Mouse (Mus musculus) gastrocnemius, adult 18-20 months (tissue): ENCODE results near the gene Vmn1r112. TPM values are rescaled to one million over a fixed set of nuclear protein-coding genes. Genes with fewer than 3 reads are reported as not detected.
"Not testable (repeated sequence)": the region's sequence is repeated elsewhere in the genome, so short reads cannot be mapped to it uniquely, and the experiment has no call there.

Experiments used
- DNase-seq: peaks from one replicate; pipeline ENCODE4 v3.0.0; 2021; ENCODE audit warnings: low spot score
- long read RNA-seq, 2 experiments: library from polyadenylated mRNA; stranded (forward); transcript quantifications; one replicate each; pipeline ENCODE4 v2.0.0; 2021
- total RNA-seq, 2 experiments: library from RNA; stranded (reverse); gene quantifications; 2 replicates each; pipeline ENCODE4 v1.2.3; 2021

The Vmn1r112 gene
- total RNA-seq, result not detected
- long read RNA-seq, experiment 1, result 0 reads
- long read RNA-seq, experiment 2, result 0 reads

DNA sequence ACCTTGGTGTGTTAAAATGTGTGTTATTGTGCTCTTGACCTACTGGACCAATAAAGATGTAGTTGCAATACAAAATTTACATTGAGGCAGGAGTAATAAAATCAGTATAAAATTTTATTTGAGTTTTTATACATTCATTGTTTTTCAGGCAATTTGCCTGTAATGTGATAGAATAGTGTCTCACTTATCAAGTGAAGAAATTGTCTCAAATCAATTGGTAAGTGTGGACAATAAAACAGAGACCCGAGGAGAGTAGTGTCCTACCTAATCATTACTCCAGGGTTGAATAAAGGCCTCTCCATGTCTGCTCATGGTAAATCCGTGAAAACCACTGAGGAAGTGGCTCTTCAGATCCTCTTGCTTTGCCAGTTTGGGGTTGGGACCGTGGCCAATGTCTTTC is at the start of gene Vmn1r112:
Gene Vmn1r112 (plus strand): TSS at position 301 of the 400 bp plus-strand sequence.
- not testable (repeated sequence) for DNase-seq

- not testable (repeated sequence) for DNase-seq
These were observed 40.5 kb upstream of the Vmn1r112 start, which contains the start of gene Gm10668 for GRCm38 (mm10) chr7:20730524-20730923. Gene Gm10668, minus strand, starts transcription at chr7:20730624.

DNA sequence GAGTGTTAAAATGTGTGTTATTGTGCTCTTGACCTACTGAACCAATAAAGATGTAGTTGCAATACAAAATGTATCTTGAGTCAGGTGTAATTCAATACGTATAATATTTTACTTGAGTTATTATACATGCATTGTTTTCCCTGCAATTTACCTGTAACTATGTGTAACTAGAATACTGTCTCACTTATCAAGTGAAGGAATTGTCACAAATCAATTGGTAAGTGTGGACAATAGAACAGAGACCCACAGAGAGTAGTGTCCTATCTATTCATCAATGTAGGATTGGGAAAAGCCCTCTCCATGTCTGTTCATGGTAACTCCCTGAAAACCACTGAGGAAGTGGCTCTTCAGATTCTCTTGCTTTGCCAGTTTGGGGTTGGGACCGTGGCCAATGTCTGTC is 16.0 kb downstream of the Vmn1r112 start, which contains the start of gene Vmn1r113:
Gene Vmn1r113 (plus strand): TSS at position 301 of the 400 bp plus-strand sequence.
- not testable (repeated sequence) for DNase-seq

- not testable (repeated sequence) for DNase-seq
These were observed 41.1 kb downstream of the Vmn1r112 start, which contains the start of gene Vmn1r114 for GRCm38 (mm10) chr7:20812086-20812485. Gene Vmn1r114, minus strand, starts transcription at chr7:20812186.

Other genes with a start within 250 kb of the Vmn1r112 start
- not detected for gene Vmn1r104, start 237.3 kb upstream of the Vmn1r112 start, total RNA-seq
- gene Gm5726, start 225.4 kb upstream of the Vmn1r112 start, total RNA-seq, result not detected
- gene Gm4141, start 194.9 kb upstream of the Vmn1r112 start, total RNA-seq, result not detected
- not detected for gene Gm4513, start 172.2 kb upstream of the Vmn1r112 start, total RNA-seq
- not detected for gene Vmn1r107, start 102.3 kb upstream of the Vmn1r112 start, total RNA-seq
- not detected for gene Vmn1r111, start 68.0 kb upstream of the Vmn1r112 start, total RNA-seq
- gene Gm10668, start 40.6 kb upstream of the Vmn1r112 start, total RNA-seq, result not detected
- not detected for gene Vmn1r113, start 16.1 kb downstream of the Vmn1r112 start, total RNA-seq
- gene Vmn1r114, start 41.0 kb downstream of the Vmn1r112 start, total RNA-seq, result not detected
- not detected for gene Vmn1r115, start 73.8 kb downstream of the Vmn1r112 start, total RNA-seq
- not detected for gene Vmn1r116, start 101.1 kb downstream of the Vmn1r112 start, total RNA-seq
- not detected for gene Vmn1r117, start 112.9 kb downstream of the Vmn1r112 start, total RNA-seq
- not detected for gene Vmn1r118, start 141.2 kb downstream of the Vmn1r112 start, total RNA-seq
- not detected for gene Vmn1r119, start 241.3 kb downstream of the Vmn1r112 start, total RNA-seq